Mouse (Mus musculus): ENCODE measurements at regions not wholly inside any gene's neighbourhood (a gene's known extent, or its start where the extent isn't known, plus 50 kb on each side); places are given as distances from the start of the nearest gene placed in this dataset.

GRCm38 (mm10) chr16:72027404-72028215, 280.5 kb upstream of the Robo1 start:
- TF ChIP-seq POLR2A (IDR thresholded peaks at IDR 0.05; ENCODE audit: low read depth, low read length) (no peak), CTCF (conservative IDR thresholded peaks at IDR 0.05; ENCODE audit: insufficient read depth, insufficient read length, low read depth, low read length) (no peak)
